Mouse (Mus musculus) induced T-regulatory cell, adult 2 months (primary cell): ENCODE data around the gene Ppm1h.

Source experiments
- DNase-seq: peaks from one replicate; pipeline ENCODE4 v3.0.0-alpha.2; 2012; ENCODE audit warnings: low read depth

The Ppm1h gene

GRCm38 (mm10) chr10:122746211-122746610 lies 67.6 kb downstream of the Ppm1h start:
- no peak for DNase-seq

- DNase-seq: no peak
Observed at GRCm38 (mm10) chr10:122747151-122747925, 68.8 kb downstream of the Ppm1h start.

GRCm38 (mm10) chr10:122748361-122748951 lies 69.9 kb downstream of the Ppm1h start:
- no peak for DNase-seq

- DNase-seq: no peak
Observed at GRCm38 (mm10) chr10:122749071-122749470, 70.5 kb downstream of the Ppm1h start.

- DNase-seq: no peak
Observed at GRCm38 (mm10) chr10:122749876-122750275, 71.3 kb downstream of the Ppm1h start.

- DNase-seq: no peak
Observed at GRCm38 (mm10) chr10:122752950-122753923, 74.7 kb downstream of the Ppm1h start.

- no peak for DNase-seq
Observed at GRCm38 (mm10) chr10:122753924-122754307, 75.4 kb downstream of the Ppm1h start.

GRCm38 (mm10) chr10:122754967-122755366 lies 76.4 kb downstream of the Ppm1h start:
- peak; percentile 58 for DNase-seq

GRCm38 (mm10) chr10:122756879-122757530 lies 78.4 kb downstream of the Ppm1h start:
- no peak for DNase-seq

GRCm38 (mm10) chr10:122757727-122758126 lies 79.2 kb downstream of the Ppm1h start:
- DNase-seq: peak; percentile 41

- DNase-seq: peak; percentile 55
Observed at GRCm38 (mm10) chr10:122758346-122758745, 79.8 kb downstream of the Ppm1h start.

- DNase-seq: no peak
Observed at GRCm38 (mm10) chr10:122759729-122760128, 81.2 kb downstream of the Ppm1h start.

GRCm38 (mm10) chr10:122760469-122761307 lies 82.1 kb downstream of the Ppm1h start:
- DNase-seq: no peak

- no peak for DNase-seq
Observed at GRCm38 (mm10) chr10:122762772-122763511, 84.4 kb downstream of the Ppm1h start.

- DNase-seq: no peak
Observed at GRCm38 (mm10) chr10:122763596-122763995, 85.0 kb downstream of the Ppm1h start.

- DNase-seq: no peak
Observed at GRCm38 (mm10) chr10:122764653-122765052, 86.1 kb downstream of the Ppm1h start.

GRCm38 (mm10) chr10:122765521-122765920 lies 87.0 kb downstream of the Ppm1h start:
- DNase-seq: no peak

GRCm38 (mm10) chr10:122765992-122766391 lies 87.4 kb downstream of the Ppm1h start:
- no peak for DNase-seq

- no peak for DNase-seq
Observed at GRCm38 (mm10) chr10:122768204-122768892, 89.8 kb downstream of the Ppm1h start.

GRCm38 (mm10) chr10:122768893-122769341 lies 90.4 kb downstream of the Ppm1h start:
- no peak for DNase-seq
